Mouse (Mus musculus): Measurements from ENCODE around the gene Pdcd1lg2.

Pdcd1lg2 gene

GRCm38 (mm10) chr19:29468941-29469685, 58.4 kb downstream of the Pdcd1lg2 start:
- no peak for TF ChIP-seq GATA4 (IDR thresholded peaks at IDR 0.05; ENCODE audit: insufficient replicate concordance, low read length)

- no peak for TF ChIP-seq GATA4 (IDR thresholded peaks at IDR 0.05; ENCODE audit: insufficient replicate concordance, low read length)
These were observed 59.1 kb downstream of the Pdcd1lg2 start for GRCm38 (mm10) chr19:29469686-29470254.

GRCm38 (mm10) chr19:29470652-29471051, 59.9 kb downstream of the Pdcd1lg2 start:
- no peak for TF ChIP-seq GATA4 (IDR thresholded peaks at IDR 0.05; ENCODE audit: insufficient replicate concordance, low read length)

GRCm38 (mm10) chr19:29472424-29472823, 61.7 kb downstream of the Pdcd1lg2 start:
- TF ChIP-seq GATA4 (IDR thresholded peaks at IDR 0.05; ENCODE audit: insufficient replicate concordance, low read length) = no peak

- no peak for TF ChIP-seq GATA4 (IDR thresholded peaks at IDR 0.05; ENCODE audit: insufficient replicate concordance, low read length)
These were observed 62.2 kb downstream of the Pdcd1lg2 start for GRCm38 (mm10) chr19:29472946-29473345.

- no peak for TF ChIP-seq GATA4 (IDR thresholded peaks at IDR 0.05; ENCODE audit: insufficient replicate concordance, low read length)
These were observed 64.1 kb downstream of the Pdcd1lg2 start for GRCm38 (mm10) chr19:29474803-29475202.

GRCm38 (mm10) chr19:29475210-29475620, 64.5 kb downstream of the Pdcd1lg2 start:
- no peak for TF ChIP-seq GATA4 (IDR thresholded peaks at IDR 0.05; ENCODE audit: insufficient replicate concordance, low read length)

- TF ChIP-seq GATA4 (IDR thresholded peaks at IDR 0.05; ENCODE audit: insufficient replicate concordance, low read length) = no peak
These were observed 67.9 kb downstream of the Pdcd1lg2 start for GRCm38 (mm10) chr19:29478598-29478997.

GRCm38 (mm10) chr19:29481578-29481977, 70.9 kb downstream of the Pdcd1lg2 start:
- no peak for TF ChIP-seq GATA4 (IDR thresholded peaks at IDR 0.05; ENCODE audit: insufficient replicate concordance, low read length)

GRCm38 (mm10) chr19:29482148-29482547, 71.4 kb downstream of the Pdcd1lg2 start:
- no peak for TF ChIP-seq GATA4 (IDR thresholded peaks at IDR 0.05; ENCODE audit: insufficient replicate concordance, low read length)

- TF ChIP-seq GATA4 (IDR thresholded peaks at IDR 0.05; ENCODE audit: insufficient replicate concordance, low read length) = no peak
These were observed 71.9 kb downstream of the Pdcd1lg2 start for GRCm38 (mm10) chr19:29482637-29483036.

- TF ChIP-seq GATA4 (IDR thresholded peaks at IDR 0.05; ENCODE audit: insufficient replicate concordance, low read length) = no peak
These were observed 72.7 kb downstream of the Pdcd1lg2 start for GRCm38 (mm10) chr19:29483386-29483785.

- no peak for TF ChIP-seq GATA4 (IDR thresholded peaks at IDR 0.05; ENCODE audit: insufficient replicate concordance, low read length)
These were observed 73.8 kb downstream of the Pdcd1lg2 start for GRCm38 (mm10) chr19:29484537-29484936.

GRCm38 (mm10) chr19:29485257-29485948, 74.7 kb downstream of the Pdcd1lg2 start:
- no peak for TF ChIP-seq GATA4 (IDR thresholded peaks at IDR 0.05; ENCODE audit: insufficient replicate concordance, low read length)

GRCm38 (mm10) chr19:29486545-29487206, 76.0 kb downstream of the Pdcd1lg2 start:
- no peak for TF ChIP-seq GATA4 (IDR thresholded peaks at IDR 0.05; ENCODE audit: insufficient replicate concordance, low read length)
